Mouse (Mus musculus): Measurements from ENCODE around the gene Sp3. TPM values are rescaled to one million over a fixed set of nuclear protein-coding genes. Genes with fewer than 3 reads are reported as not detected.

Sp3 gene
- polyA plus RNA-seq, 1 experiment from 2014 or later: 59.4 TPM

DNA sequence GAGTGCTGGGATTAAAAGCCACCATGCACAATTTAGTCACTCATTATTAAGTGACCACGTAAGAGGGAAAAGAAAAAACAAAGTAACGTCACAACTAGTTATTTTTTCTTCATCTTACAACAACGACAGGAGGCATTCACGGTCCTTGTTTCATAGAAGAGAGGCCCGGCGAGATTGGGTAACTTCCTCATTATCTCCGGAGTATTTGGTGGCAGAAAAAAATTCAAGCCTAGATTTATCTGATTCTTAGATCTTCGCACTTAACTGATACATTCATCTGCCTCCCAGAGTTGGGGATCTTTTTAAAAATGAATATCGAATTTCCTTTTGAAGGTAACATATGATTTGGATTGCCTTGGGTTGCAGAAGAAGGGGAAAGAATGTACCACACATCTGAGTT lies 27.2 kb upstream of the Sp3 start:
- 88% methylated on average over 9 of the region's 9 CpGs for WGBS

DNA sequence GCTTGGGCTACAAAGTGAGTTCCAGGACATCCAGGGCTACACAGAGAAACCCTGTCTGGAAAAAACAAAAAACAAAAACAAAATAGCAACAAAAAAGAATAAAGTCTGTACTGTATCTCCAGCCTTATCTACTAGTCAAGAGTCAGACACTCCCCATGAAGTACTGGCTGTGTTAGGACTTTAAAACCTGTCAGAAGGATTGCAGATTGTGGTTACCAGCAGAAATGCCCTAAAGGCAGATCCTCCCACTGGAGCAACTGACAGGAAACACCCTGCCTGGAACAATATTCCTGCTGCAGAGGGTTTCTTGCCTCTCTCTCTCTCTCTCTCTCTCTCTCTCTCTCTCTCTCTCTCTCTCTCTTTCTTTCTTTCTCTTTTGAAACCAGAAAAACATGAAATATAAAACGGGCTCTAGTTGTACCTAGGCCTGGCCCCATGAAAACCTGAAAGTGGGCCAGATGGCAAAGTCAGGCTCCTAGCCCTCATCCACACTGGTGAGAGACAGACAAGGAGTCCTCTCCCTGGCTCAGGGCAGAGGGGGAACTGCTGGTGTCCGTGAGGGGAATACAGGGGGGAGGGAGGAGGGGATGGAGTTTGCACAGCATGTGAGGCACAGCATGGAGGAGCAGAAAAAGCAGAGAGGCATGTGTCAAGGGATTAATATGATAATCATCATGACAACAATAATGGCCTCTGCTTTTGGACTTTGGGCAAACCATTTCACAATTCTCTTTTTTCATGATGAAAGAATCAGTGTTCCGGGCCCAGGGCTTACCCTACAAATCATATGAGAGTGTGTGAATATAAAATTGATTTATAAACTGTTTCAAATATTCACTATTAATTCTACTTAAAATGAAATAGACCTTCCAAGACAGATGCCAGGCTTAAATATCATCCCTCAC lies 25.6 kb upstream of the Sp3 start:
- Histone ChIP-seq H3K4me2 (ENCODE audit: low read depth, low read length) (no peak overlapping the region), H3K4me3 (ENCODE audit: low read length) (no peak overlapping the region), H3K9me3 (ENCODE audit: control insufficient read depth, low read length) (peaks cover 7% of the 10 kb centered on the region), H3K4me1 (replicated peaks; ENCODE audit: control insufficient read depth, insufficient read depth, low read length) (peaks cover 23% of the 10 kb centered on the region), H3K9ac (ENCODE audit: low read length) (no peak overlapping the region), H3K27ac (ENCODE audit: low read length) (peak overlapping the region; percentile 98), H3K36me3 (ENCODE audit: control insufficient read depth, insufficient read depth, low read length) (no peaks in the 10 kb centered on the region), H3K27me3 (ENCODE audit: control insufficient read depth, insufficient read depth, low read depth, low read length) (no peaks in the 10 kb centered on the region)
- 46% methylated on average over 3 of the region's 3 CpGs for WGBS
- ATAC-seq (ENCODE audit: low read depth): no peak

More for the DNA sequence above, 27.2 kb upstream of the Sp3 start:
- H3K36me3 ChIP-seq (ENCODE audit: control insufficient read depth, insufficient read depth, low read length): no peaks in the 10 kb centered on the region
- no peak overlapping the region for H3K4me2 ChIP-seq (ENCODE audit: low read depth, low read length)
- no peaks in the 10 kb centered on the region for H3K27me3 ChIP-seq (ENCODE audit: control insufficient read depth, insufficient read depth, low read depth, low read length)
- no peak overlapping the region for H3K4me3 ChIP-seq (ENCODE audit: low read length)
- H3K9ac ChIP-seq (ENCODE audit: low read length): no peak overlapping the region
- H3K9me3 ChIP-seq (ENCODE audit: control insufficient read depth, low read length): peaks cover 14% of the 10 kb centered on the region
- H3K4me1 ChIP-seq (replicated peaks; ENCODE audit: control insufficient read depth, insufficient read depth, low read length): peaks cover 23% of the 10 kb centered on the region
- no peak for ATAC-seq (ENCODE audit: low read depth)
- no peak overlapping the region for H3K27ac ChIP-seq (ENCODE audit: low read length)

GRCm38 (mm10) chr2:73003751-73004717 lies 23.8 kb upstream of the Sp3 start:
- Histone ChIP-seq H3K4me2 (ENCODE audit: low read depth, low read length) (peak overlapping the region; percentile 70), H3K4me3 (ENCODE audit: low read length) (peak overlapping the region; percentile 42), H3K4me1 (replicated peaks; ENCODE audit: control insufficient read depth, insufficient read depth, low read length) (peaks cover 23% of the 10 kb centered on the region), H3K27ac (ENCODE audit: low read length) (peak overlapping the region; percentile 98), H3K36me3 (ENCODE audit: control insufficient read depth, insufficient read depth, low read length) (no peaks in the 10 kb centered on the region), H3K9me3 (ENCODE audit: control insufficient read depth, low read length) (no peaks in the 10 kb centered on the region), H3K27me3 (ENCODE audit: control insufficient read depth, insufficient read depth, low read depth, low read length) (no peaks in the 10 kb centered on the region), H3K9ac (ENCODE audit: low read length) (peak overlapping the region; percentile 69)
- peak; percentile 96 for ATAC-seq (ENCODE audit: low read depth)
- under 1% methylated on average over 23 of the region's 24 CpGs for WGBS

GRCm38 (mm10) chr2:73003049-73003448 lies 22.8 kb upstream of the Sp3 start:
- no peaks in the 10 kb centered on the region for H3K9me3 ChIP-seq (ENCODE audit: control insufficient read depth, low read length)
- peak overlapping the region; percentile 57 for H3K9ac ChIP-seq (ENCODE audit: low read length)
- peaks cover 23% of the 10 kb centered on the region for H3K4me1 ChIP-seq (replicated peaks; ENCODE audit: control insufficient read depth, insufficient read depth, low read length)
- H3K4me2 ChIP-seq (ENCODE audit: low read depth, low read length): peak overlapping the region; percentile 70
- peak overlapping the region; percentile 98 for H3K27ac ChIP-seq (ENCODE audit: low read length)
- 44% methylated on average over 9 of the region's 12 CpGs for WGBS
- ATAC-seq (ENCODE audit: low read depth): no peak
- peak overlapping the region; percentile 42 for H3K4me3 ChIP-seq (ENCODE audit: low read length)
- H3K36me3 ChIP-seq (ENCODE audit: control insufficient read depth, insufficient read depth, low read length): no peaks in the 10 kb centered on the region
- H3K27me3 ChIP-seq (ENCODE audit: control insufficient read depth, insufficient read depth, low read depth, low read length): no peaks in the 10 kb centered on the region

DNA sequence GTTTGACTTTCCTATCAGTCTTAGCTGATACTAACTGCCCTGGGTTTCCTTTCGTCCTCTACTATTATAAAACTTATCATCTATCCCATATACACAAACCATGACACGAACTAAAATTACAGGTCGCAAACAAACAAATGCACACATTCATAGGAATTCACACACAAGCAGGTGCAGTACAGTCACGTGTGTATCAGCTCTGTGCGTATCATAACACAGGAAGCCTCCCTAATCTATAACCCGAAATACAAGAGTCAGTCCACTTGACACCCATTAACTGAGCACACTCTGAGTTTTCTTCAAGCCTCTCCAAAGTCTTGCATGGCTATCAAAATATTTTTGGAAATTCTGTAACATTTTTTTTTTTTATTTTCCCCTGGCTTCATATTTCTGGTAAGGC lies 22.2 kb upstream of the Sp3 start:
- 78% methylated on average over 6 of the region's 6 CpGs for WGBS
- Histone ChIP-seq H3K4me2 (ENCODE audit: low read depth, low read length) (no peak overlapping the region), H3K27me3 (ENCODE audit: control insufficient read depth, insufficient read depth, low read depth, low read length) (no peaks in the 10 kb centered on the region), H3K4me1 (replicated peaks; ENCODE audit: control insufficient read depth, insufficient read depth, low read length) (peaks cover 23% of the 10 kb centered on the region), H3K9ac (ENCODE audit: low read length) (no peak overlapping the region), H3K9me3 (ENCODE audit: control insufficient read depth, low read length) (no peaks in the 10 kb centered on the region), H3K36me3 (ENCODE audit: control insufficient read depth, insufficient read depth, low read length) (no peaks in the 10 kb centered on the region), H3K4me3 (ENCODE audit: low read length) (no peak overlapping the region), H3K27ac (ENCODE audit: low read length) (no peak overlapping the region)
- no peak for ATAC-seq (ENCODE audit: low read depth)

DNA sequence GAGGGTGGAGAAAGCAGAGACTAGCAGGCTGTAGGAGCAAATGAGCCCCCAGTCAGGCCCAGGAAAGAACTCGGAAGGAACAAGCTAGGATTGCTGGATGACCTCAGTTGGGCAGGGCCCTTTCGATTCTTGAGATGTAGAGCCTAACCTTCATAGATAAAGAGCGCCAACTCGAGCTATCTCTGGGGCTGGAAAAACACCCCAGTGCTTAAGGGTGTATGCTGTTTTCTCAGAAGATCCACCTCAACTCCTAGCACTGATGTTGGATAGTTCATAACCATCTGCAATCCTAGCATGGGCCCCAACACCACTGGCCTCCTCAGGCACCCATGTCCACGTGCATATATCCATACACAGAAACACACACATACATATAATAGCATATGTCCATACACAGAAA lies 21.7 kb upstream of the Sp3 start:
- Histone ChIP-seq H3K4me1 (replicated peaks; ENCODE audit: control insufficient read depth, insufficient read depth, low read length) (peaks cover 25% of the 10 kb centered on the region), H3K27me3 (ENCODE audit: control insufficient read depth, insufficient read depth, low read depth, low read length) (no peaks in the 10 kb centered on the region), H3K27ac (ENCODE audit: low read length) (no peak overlapping the region), H3K9me3 (ENCODE audit: control insufficient read depth, low read length) (no peaks in the 10 kb centered on the region), H3K9ac (ENCODE audit: low read length) (no peak overlapping the region), H3K4me2 (ENCODE audit: low read depth, low read length) (no peak overlapping the region), H3K4me3 (ENCODE audit: low read length) (no peak overlapping the region), H3K36me3 (ENCODE audit: control insufficient read depth, insufficient read depth, low read length) (no peaks in the 10 kb centered on the region)
- WGBS: 78% methylated on average over 5 of the region's 5 CpGs
- ATAC-seq (ENCODE audit: low read depth): no peak

GRCm38 (mm10) chr2:73000194-73000593 lies 19.9 kb upstream of the Sp3 start:
- WGBS: 45% methylated on average over 8 of the region's 8 CpGs
- no peak overlapping the region for H3K4me2 ChIP-seq (ENCODE audit: low read depth, low read length)
- H3K4me3 ChIP-seq (ENCODE audit: low read length): no peak overlapping the region
- H3K9ac ChIP-seq (ENCODE audit: low read length): no peak overlapping the region
- H3K9me3 ChIP-seq (ENCODE audit: control insufficient read depth, low read length): no peaks in the 10 kb centered on the region
- ATAC-seq (ENCODE audit: low read depth): no peak
- no peaks in the 10 kb centered on the region for H3K36me3 ChIP-seq (ENCODE audit: control insufficient read depth, insufficient read depth, low read length)
- H3K4me1 ChIP-seq (replicated peaks; ENCODE audit: control insufficient read depth, insufficient read depth, low read length): peaks cover 38% of the 10 kb centered on the region
- H3K27me3 ChIP-seq (ENCODE audit: control insufficient read depth, insufficient read depth, low read depth, low read length): no peaks in the 10 kb centered on the region
- H3K27ac ChIP-seq (ENCODE audit: low read length): no peak overlapping the region

- Histone ChIP-seq H3K9ac (ENCODE audit: low read length) (no peak overlapping the region), H3K4me1 (replicated peaks; ENCODE audit: control insufficient read depth, insufficient read depth, low read length) (peaks cover 19% of the 10 kb centered on the region), H3K4me3 (ENCODE audit: low read length) (no peak overlapping the region), H3K9me3 (ENCODE audit: control insufficient read depth, low read length) (no peaks in the 10 kb centered on the region), H3K27ac (ENCODE audit: low read length) (no peak overlapping the region), H3K27me3 (ENCODE audit: control insufficient read depth, insufficient read depth, low read depth, low read length) (no peaks in the 10 kb centered on the region), H3K36me3 (ENCODE audit: control insufficient read depth, insufficient read depth, low read length) (no peaks in the 10 kb centered on the region), H3K4me2 (ENCODE audit: low read depth, low read length) (no peak overlapping the region)
- WGBS: 85% methylated on average over 4 of the region's 4 CpGs
- ATAC-seq (ENCODE audit: low read depth): no peak
Observed at GRCm38 (mm10) chr2:72997586-72997985, 17.3 kb upstream of the Sp3 start.

DNA sequence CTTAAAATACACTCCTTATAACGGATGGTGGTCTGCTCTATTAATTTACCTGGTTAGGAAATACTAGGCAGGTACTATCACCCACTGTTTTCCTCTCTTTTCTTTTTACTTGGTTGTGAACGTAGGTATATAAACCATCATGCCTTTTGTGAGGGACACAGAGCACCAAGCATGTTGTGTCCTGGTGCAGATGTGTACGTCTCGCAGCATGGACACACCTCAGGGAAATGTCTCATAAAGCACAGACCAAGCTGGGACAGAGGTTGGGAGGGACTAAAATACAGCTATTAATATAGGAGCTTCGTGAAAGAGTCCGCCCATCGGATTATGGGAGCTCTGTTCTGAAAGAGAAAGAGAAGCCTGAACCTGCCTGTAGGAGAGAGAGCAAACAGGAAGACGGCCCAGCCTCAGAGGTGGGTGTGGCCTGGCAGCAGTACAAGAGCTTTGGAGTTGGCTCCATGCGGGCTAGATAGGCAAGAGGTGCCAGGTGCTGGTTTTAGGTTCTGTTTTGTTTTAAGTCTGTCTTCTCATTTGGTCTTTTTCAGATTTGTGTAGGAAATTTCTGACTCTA lies 16.6 kb upstream of the Sp3 start:
- no peak overlapping the region for H3K9ac ChIP-seq (ENCODE audit: low read length)
- H3K4me1 ChIP-seq (replicated peaks; ENCODE audit: control insufficient read depth, insufficient read depth, low read length): peaks cover 19% of the 10 kb centered on the region
- H3K27ac ChIP-seq (ENCODE audit: low read length): no peak overlapping the region
- peak; percentile 75 for ATAC-seq (ENCODE audit: low read depth)
- H3K27me3 ChIP-seq (ENCODE audit: control insufficient read depth, insufficient read depth, low read depth, low read length): no peaks in the 10 kb centered on the region
- H3K9me3 ChIP-seq (ENCODE audit: control insufficient read depth, low read length): no peaks in the 10 kb centered on the region
- no peaks in the 10 kb centered on the region for H3K36me3 ChIP-seq (ENCODE audit: control insufficient read depth, insufficient read depth, low read length)
- 45% methylated on average over 9 of the region's 9 CpGs for WGBS
- no peak overlapping the region for H3K4me3 ChIP-seq (ENCODE audit: low read length)
- 0 out of 2 replicates have a peak overlapping the region, but pooled peaks have one; percentile 17 for H3K4me2 ChIP-seq (ENCODE audit: low read depth, low read length)

All from lung, embryonic 16.5 days (tissue).